Mouse (Mus musculus) T-helper 2 cell (primary cell): Measurements from ENCODE around the gene Cphx3.
"Not testable (repeated sequence)": the region's sequence is repeated elsewhere in the genome, so short reads cannot be mapped to it uniquely, and the experiment has no call there.

Experiments used
- in situ Hi-C: fragments of 300-600 bp; cut with MboI, MseI; formaldehyde crosslinking; loops from one replicate; pipeline ENCODE4 v1.15.1; 2025; ENCODE audit warnings: high pct_unique_total_duplicates

Cphx3 gene

GRCm38 (mm10) chr14:26173955-26174354 lies 91.9 kb downstream of the Cphx3 start:
- in situ Hi-C loops = not testable (repeated sequence)

- in situ Hi-C loops = not testable (repeated sequence)
These were observed 92.9 kb downstream of the Cphx3 start for GRCm38 (mm10) chr14:26175028-26175427.

- in situ Hi-C loops = not testable (repeated sequence)
These were observed 99.6 kb downstream of the Cphx3 start for GRCm38 (mm10) chr14:26181660-26182059.

- in situ Hi-C loops = not testable (repeated sequence)
These were observed 100.3 kb downstream of the Cphx3 start, which contains the start of gene Plac9b for GRCm38 (mm10) chr14:26182380-26182779. Gene Plac9b (minus strand): TSS chr14:26182480.

GRCm38 (mm10) chr14:26186638-26187037 lies 104.5 kb downstream of the Cphx3 start:
- in situ Hi-C loops = not testable (repeated sequence)

- in situ Hi-C loops = not testable (repeated sequence)
These were observed 106.3 kb downstream of the Cphx3 start for GRCm38 (mm10) chr14:26188361-26188760.

- in situ Hi-C loops = not testable (repeated sequence)
These were observed 115.8 kb downstream of the Cphx3 start for GRCm38 (mm10) chr14:26197851-26198250.

GRCm38 (mm10) chr14:26206197-26206925 lies 124.3 kb downstream of the Cphx3 start:
- in situ Hi-C loops = not testable (repeated sequence)

- in situ Hi-C loops = not testable (repeated sequence)
These were observed 124.8 kb downstream of the Cphx3 start, which contains the start of gene Tmem254b for GRCm38 (mm10) chr14:26206926-26207247. Gene Tmem254b (minus strand): TSS chr14:26207041.

- in situ Hi-C loops = not testable (repeated sequence)
These were observed 134.3 kb downstream of the Cphx3 start for GRCm38 (mm10) chr14:26216233-26217000.

- in situ Hi-C loops = not testable (repeated sequence)
These were observed 155.1 kb downstream of the Cphx3 start for GRCm38 (mm10) chr14:26237183-26237582.

GRCm38 (mm10) chr14:26257756-26258617 lies 175.9 kb downstream of the Cphx3 start, which contains the start of gene Duxbl3:
Gene Duxbl3 (plus strand): TSS chr14:26257962.
- in situ Hi-C loops = not testable (repeated sequence)

GRCm38 (mm10) chr14:26258729-26259128 lies 176.6 kb downstream of the Cphx3 start:
- in situ Hi-C loops = not testable (repeated sequence)
